Mouse (Mus musculus) thymus, adult 2 months (tissue): ENCODE results near the gene Smc3. TPM values are rescaled to one million over a fixed set of nuclear protein-coding genes. Genes with fewer than 3 reads are reported as not detected.

Experiments
- DNase-seq: peaks from one replicate; pipeline ENCODE4 v3.0.0; 2021
- H3K27ac ChIP-seq: fragments of 200-500 bp; 2 replicates; pipeline ENCODE4 v1.5.1; 2012; ENCODE audit warnings: low read length, control low read depth; ENCODE audit not compliant: control insufficient read depth, insufficient read depth
- H3K27me3 ChIP-seq: fragments of 200-500 bp; 2 replicates; pipeline ENCODE4 v1.6.1; 2012; ENCODE audit warnings: mild to moderate bottlenecking, low read length, moderate library complexity, mixed read lengths; ENCODE audit not compliant: control insufficient read depth, insufficient read depth
- H3K36me3 ChIP-seq: fragments of 200-500 bp; 2 replicates; pipeline ENCODE4 v1.6.1; 2012; ENCODE audit warnings: mild to moderate bottlenecking, low read length, moderate library complexity; ENCODE audit not compliant: control insufficient read depth, insufficient read depth
- H3K4me1 ChIP-seq: fragments of 200-500 bp; replicated peaks from 2 replicates; pipeline ENCODE4 v1.6.1; 2012; ENCODE audit warnings: low read length; ENCODE audit not compliant: control insufficient read depth, insufficient read depth
- H3K4me3 ChIP-seq: fragments of 200-500 bp; 2 replicates; pipeline ENCODE4 v1.5.1; 2012; ENCODE audit warnings: mild to moderate bottlenecking, low read length, control low read depth, moderate library complexity; ENCODE audit not compliant: control insufficient read depth, insufficient read depth
- CTCF ChIP-seq: fragments of 200-500 bp; IDR thresholded peaks from 2 replicates; pipeline ENCODE4 v1.5.1; 2012; ENCODE audit warnings: mild to moderate bottlenecking, control low read depth, low read length, moderate library complexity, borderline replicate concordance; ENCODE audit not compliant: control insufficient read depth, poor library complexity, insufficient read depth; ENCODE audit errors: extremely low read depth
- POLR2A ChIP-seq: fragments of 200-500 bp; IDR thresholded peaks from 2 replicates; pipeline ENCODE4 v1.6.1; 2012; ENCODE audit warnings: mild to moderate bottlenecking, low read length, control low read depth, moderate library complexity; ENCODE audit not compliant: control insufficient read depth, poor library complexity, insufficient read depth; ENCODE audit errors: extremely low read depth
- WGBS: fragments of 180-500 bp; shearing (Covaris S2); methylation state at CpG from one replicate; pipeline ENCODE4 v1.1.7; 2018; 5-methylcytosine and 5-hydroxymethylcytosine counted together
- polyA plus RNA-seq: library from polyadenylated mRNA; depleted of rRNA; stranded (reverse); fragments of >200 nt; gene quantifications from 2 replicates; pipeline ENCODE4 v1.2.3, GENCODE M21; 2012

Gene Smc3
- polyA plus RNA-seq, 1 experiment, result 8.7 TPM

DNA sequence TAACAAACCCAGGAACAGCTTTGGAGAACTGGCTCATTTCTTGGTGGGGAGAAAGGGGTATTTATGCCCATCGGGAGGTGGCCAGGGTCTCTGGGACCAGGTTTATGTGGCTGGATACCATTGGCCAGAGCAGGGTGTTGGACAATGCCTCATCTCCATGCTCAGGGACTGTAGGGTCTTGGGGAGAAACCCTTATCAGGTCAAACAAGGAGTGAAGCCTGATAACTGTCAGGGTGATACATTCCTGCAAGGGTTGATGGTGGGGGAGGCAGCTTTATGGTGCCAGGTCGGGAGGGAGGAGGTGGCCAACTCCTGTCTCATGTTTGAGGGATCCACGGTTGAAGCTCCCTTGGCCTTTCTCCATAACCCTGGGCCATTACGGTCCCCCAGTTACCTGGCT, 29.1 kb upstream of the Smc3 start:
- H3K36me3 ChIP-seq, result no peaks in the 10 kb centered on the region
- H3K4me1 ChIP-seq, result peaks cover 10% of the 10 kb centered on the region
- H3K4me3 ChIP-seq, result no peak overlapping the region
- DNase-seq, result no peak
- H3K27me3 ChIP-seq, result no peaks in the 10 kb centered on the region
- H3K27ac ChIP-seq, result no peak overlapping the region
- WGBS, result 95% methylated on average over 4 of the region's 4 CpGs
- no peak for TF ChIP-seq CTCF

DNA sequence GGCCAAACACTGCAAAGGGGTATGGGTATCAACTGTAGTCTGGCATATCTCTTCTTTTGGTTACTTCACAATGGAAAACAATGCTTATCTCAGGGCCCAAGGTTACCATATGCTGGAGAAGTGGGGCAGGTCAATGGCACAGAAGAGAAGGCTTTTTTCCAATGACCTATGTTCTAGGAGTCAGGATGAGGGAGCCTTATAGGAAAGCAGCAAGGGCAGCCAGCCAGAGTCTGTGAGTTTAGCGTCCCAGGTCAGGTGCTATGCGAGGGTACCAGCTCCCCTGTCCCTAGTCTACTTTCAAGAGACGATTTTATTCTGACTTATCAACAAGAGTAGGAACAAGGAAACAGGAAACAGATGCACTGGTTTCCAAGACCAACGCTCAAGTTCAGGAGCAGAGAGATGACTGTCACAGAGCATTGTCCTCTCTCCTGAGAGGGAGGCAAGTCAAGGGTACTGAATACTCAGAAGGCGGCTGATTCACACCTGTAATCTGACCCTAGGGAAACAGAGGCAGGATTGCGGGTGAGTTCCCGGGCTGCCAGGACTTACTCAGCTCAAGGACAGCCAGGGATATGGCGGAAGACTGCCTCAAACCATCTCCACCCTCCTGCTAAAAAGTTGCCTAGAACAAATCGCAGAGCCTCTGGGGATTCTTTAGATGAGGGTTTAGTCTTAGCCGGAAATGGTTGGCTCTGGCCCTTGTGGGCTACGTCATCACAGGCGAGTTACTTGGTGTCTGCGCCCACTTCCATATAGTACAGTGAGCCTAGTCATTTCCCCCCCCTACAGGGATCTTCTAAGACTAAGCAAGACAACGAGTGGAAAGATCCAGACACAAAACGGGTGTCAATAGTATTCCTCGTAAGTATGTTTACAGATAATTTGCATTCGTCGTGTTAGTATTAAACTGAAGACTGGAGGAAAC, 28.4 kb upstream of the Smc3 start:
- no peak for DNase-seq
- Histone ChIP-seq H3K27me3 (no peaks in the 10 kb centered on the region), H3K4me1 (peaks cover 6% of the 10 kb centered on the region), H3K27ac (no peak overlapping the region), H3K36me3 (no peaks in the 10 kb centered on the region), H3K4me3 (no peak overlapping the region)
- TF ChIP-seq POLR2A, result no peak
- no peak for TF ChIP-seq CTCF
- 30% methylated on average over 18 of the region's 18 CpGs for WGBS

DNA sequence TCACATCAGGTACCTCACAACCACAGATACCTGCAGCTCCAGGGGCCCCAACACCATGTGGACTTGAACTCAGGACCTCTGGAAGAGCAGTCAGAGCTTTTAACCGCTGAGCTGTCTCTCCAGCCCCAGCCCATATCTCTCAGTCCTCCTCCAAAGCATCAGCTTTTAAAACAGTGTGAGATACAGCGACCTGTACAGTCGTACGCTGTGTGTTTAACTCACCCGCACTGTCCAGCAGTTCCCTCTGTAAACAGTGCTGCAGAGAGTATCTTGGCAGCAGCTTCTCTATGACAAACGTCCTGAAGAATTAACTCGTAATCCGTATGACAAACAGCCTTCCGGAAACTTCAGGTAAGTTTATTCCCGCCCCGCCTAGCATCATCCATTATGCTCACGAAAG, 27.6 kb upstream of the Smc3 start:
- Histone ChIP-seq H3K27me3 (no peaks in the 10 kb centered on the region), H3K4me3 (no peak overlapping the region), H3K36me3 (no peaks in the 10 kb centered on the region), H3K27ac (no peak overlapping the region), H3K4me1 (peaks cover 6% of the 10 kb centered on the region)
- TF ChIP-seq CTCF, result no peak
- no peak for TF ChIP-seq POLR2A
- DNase-seq, result no peak
- WGBS, result 94% methylated on average over 12 of the region's 12 CpGs

DNA sequence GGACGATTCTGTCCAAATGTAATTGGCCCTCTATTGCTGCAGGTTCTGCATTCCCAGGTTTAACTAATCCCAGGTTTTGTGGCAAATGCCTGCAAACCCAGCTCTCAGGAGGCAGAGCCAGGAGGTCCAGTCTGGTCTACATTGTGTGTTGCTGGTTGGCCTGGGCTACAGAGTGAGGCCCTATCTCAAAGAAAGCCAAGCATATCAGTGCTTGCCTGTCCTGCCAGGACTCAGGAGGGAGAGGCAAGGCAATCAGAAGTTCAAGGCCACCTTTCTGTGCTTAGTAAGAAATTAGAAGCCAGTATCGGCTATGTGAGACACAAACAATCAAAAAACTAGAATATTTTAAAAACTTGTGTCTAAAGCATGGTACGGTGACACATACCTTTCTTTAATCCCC, 27.0 kb upstream of the Smc3 start:
- Histone ChIP-seq H3K27ac (no peak overlapping the region), H3K4me3 (no peak overlapping the region), H3K27me3 (no peaks in the 10 kb centered on the region), H3K36me3 (no peaks in the 10 kb centered on the region), H3K4me1 (peaks cover 6% of the 10 kb centered on the region)
- WGBS, result 95% methylated on average over 3 of the region's 3 CpGs
- TF ChIP-seq POLR2A, result no peak
- no peak for TF ChIP-seq CTCF
- no peak for DNase-seq

DNA sequence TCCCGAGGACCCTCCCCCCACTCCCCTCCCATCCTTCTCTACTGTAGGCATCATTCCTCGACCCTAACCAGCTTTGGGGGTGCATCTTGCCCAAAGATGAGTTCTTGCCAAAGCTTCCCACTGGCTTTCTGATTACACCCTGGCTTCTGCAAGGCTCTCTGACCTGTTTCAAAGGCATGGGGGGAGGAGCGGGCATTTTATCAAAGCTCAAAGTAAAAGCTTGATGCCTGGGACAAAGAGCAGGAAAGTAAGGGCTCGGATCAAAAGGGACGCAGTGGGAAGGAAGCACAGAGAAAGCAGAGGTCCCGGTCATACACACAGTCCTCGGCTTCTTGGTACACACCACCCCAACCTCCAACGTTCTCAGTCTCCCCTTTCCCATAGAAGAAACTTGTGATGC, 26.1 kb upstream of the Smc3 start:
- 90% methylated on average over 8 of the region's 8 CpGs for WGBS
- Histone ChIP-seq H3K27me3 (no peaks in the 10 kb centered on the region), H3K4me1 (peaks cover 6% of the 10 kb centered on the region)

DNA sequence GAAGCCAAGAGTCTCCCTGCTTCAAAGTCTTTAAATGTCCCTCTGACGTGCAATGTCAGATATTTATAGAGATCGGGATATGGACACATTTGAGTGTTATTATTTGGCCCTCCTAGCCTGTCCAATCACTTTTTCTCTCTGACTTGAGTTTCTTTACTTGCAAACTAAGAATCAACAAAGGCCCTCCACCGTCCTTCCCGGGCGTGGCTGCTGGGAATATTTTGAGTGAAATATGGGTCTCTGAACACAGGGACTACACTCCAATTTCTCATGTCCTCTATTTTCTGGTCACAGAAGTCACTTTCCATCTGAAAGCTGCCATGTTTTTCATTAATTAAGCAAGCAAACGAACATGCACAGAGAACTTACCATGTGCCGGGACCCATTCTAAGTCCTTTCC, 25.7 kb upstream of the Smc3 start:
- no peak for DNase-seq
- TF ChIP-seq CTCF (no peak), POLR2A (no peak)
- no peaks in the 10 kb centered on the region for H3K36me3 ChIP-seq
- no peak overlapping the region for H3K4me3 ChIP-seq
- H3K27me3 ChIP-seq, result no peaks in the 10 kb centered on the region
- peaks cover 6% of the 10 kb centered on the region for H3K4me1 ChIP-seq
- 98% methylated on average over 7 of the region's 7 CpGs for WGBS
- H3K27ac ChIP-seq, result no peak overlapping the region

More for the DNA sequence above, 26.1 kb upstream of the Smc3 start:
- no peak overlapping the region for H3K4me3 ChIP-seq
- no peak for TF ChIP-seq CTCF
- no peak for TF ChIP-seq POLR2A
- no peak for DNase-seq
- no peaks in the 10 kb centered on the region for H3K36me3 ChIP-seq
- H3K27ac ChIP-seq, result no peak overlapping the region
